Mouse (Mus musculus): ENCODE measurements around the gene Cfap74. TPM values are rescaled to one million over a fixed set of nuclear protein-coding genes. Genes with fewer than 3 reads are reported as not detected.
A peak's percentile ranks its signal among the peaks of the same experiment; 100 is the strongest.
"Not testable (repeated sequence)": the region's sequence is repeated elsewhere in the genome, so short reads cannot be mapped to it uniquely, and the experiment has no call there.

Cfap74 gene
- polyA plus RNA-seq, 1 experiment from 2014 or later: 2.1 TPM

GRCm38 (mm10) chr4:155470263-155470953, 61.4 kb downstream of the Cfap74 start:
- WGBS: 77% methylated on average over 16 of the region's 16 CpGs

GRCm38 (mm10) chr4:155470997-155471396, 62.0 kb downstream of the Cfap74 start:
- Histone ChIP-seq H3K27me3 (ENCODE audit: control insufficient read depth, insufficient read depth, low read length) (no peaks in the 10 kb centered on the region), H3K9me3 (replicated peaks; ENCODE audit: control insufficient read depth, low read length) (no peaks in the 10 kb centered on the region), H3K9ac (ENCODE audit: low read length) (no peak overlapping the region), H3K4me2 (ENCODE audit: low read depth, low read length) (no peak overlapping the region), H3K27ac (ENCODE audit: low read length) (no peak overlapping the region), H3K36me3 (ENCODE audit: control insufficient read depth, insufficient read depth, low read length) (no peaks in the 10 kb centered on the region), H3K4me3 (replicated peaks; ENCODE audit: low read length) (no peak overlapping the region), H3K4me1 (ENCODE audit: control insufficient read depth, insufficient read depth, low read length) (no peaks in the 10 kb centered on the region)
- ATAC-seq (ENCODE audit: insufficient read depth, low FRiP score): no peak
- WGBS: 84% methylated on average over 7 of the region's 7 CpGs

More at GRCm38 (mm10) chr4:155470263-155470953, 61.4 kb downstream of the Cfap74 start:
- Histone ChIP-seq H3K27me3 (ENCODE audit: control insufficient read depth, insufficient read depth, low read length) (no peaks in the 10 kb centered on the region), H3K36me3 (ENCODE audit: control insufficient read depth, insufficient read depth, low read length) (no peaks in the 10 kb centered on the region), H3K27ac (ENCODE audit: low read length) (no peak overlapping the region), H3K4me2 (ENCODE audit: low read depth, low read length) (no peak overlapping the region), H3K9me3 (replicated peaks; ENCODE audit: control insufficient read depth, low read length) (no peaks in the 10 kb centered on the region), H3K4me3 (replicated peaks; ENCODE audit: low read length) (no peak overlapping the region), H3K9ac (ENCODE audit: low read length) (no peak overlapping the region), H3K4me1 (ENCODE audit: control insufficient read depth, insufficient read depth, low read length) (no peaks in the 10 kb centered on the region)
- no peak for ATAC-seq (ENCODE audit: insufficient read depth, low FRiP score)

GRCm38 (mm10) chr4:155471406-155471805, 62.4 kb downstream of the Cfap74 start:
- no peak for ATAC-seq (ENCODE audit: insufficient read depth, low FRiP score)
- Histone ChIP-seq H3K4me3 (replicated peaks; ENCODE audit: low read length) (no peak overlapping the region), H3K9me3 (replicated peaks; ENCODE audit: control insufficient read depth, low read length) (no peaks in the 10 kb centered on the region), H3K27ac (ENCODE audit: low read length) (no peak overlapping the region), H3K36me3 (ENCODE audit: control insufficient read depth, insufficient read depth, low read length) (no peaks in the 10 kb centered on the region), H3K9ac (ENCODE audit: low read length) (no peak overlapping the region), H3K4me2 (ENCODE audit: low read depth, low read length) (no peak overlapping the region), H3K27me3 (ENCODE audit: control insufficient read depth, insufficient read depth, low read length) (no peaks in the 10 kb centered on the region), H3K4me1 (ENCODE audit: control insufficient read depth, insufficient read depth, low read length) (no peaks in the 10 kb centered on the region)
- 80% methylated on average over 7 of the region's 7 CpGs for WGBS

- H3K4me2 ChIP-seq (ENCODE audit: low read depth, low read length): no peak overlapping the region
Observed at GRCm38 (mm10) chr4:155472716-155473290, 63.8 kb downstream of the Cfap74 start.

GRCm38 (mm10) chr4:155473319-155473718, 64.3 kb downstream of the Cfap74 start:
- Histone ChIP-seq H3K9me3 (replicated peaks; ENCODE audit: control insufficient read depth, low read length) (no peaks in the 10 kb centered on the region), H3K4me2 (ENCODE audit: low read depth, low read length) (no peak overlapping the region), H3K4me3 (replicated peaks; ENCODE audit: low read length) (no peak overlapping the region), H3K4me1 (ENCODE audit: control insufficient read depth, insufficient read depth, low read length) (no peaks in the 10 kb centered on the region), H3K27me3 (ENCODE audit: control insufficient read depth, insufficient read depth, low read length) (no peaks in the 10 kb centered on the region), H3K27ac (ENCODE audit: low read length) (no peak overlapping the region), H3K9ac (ENCODE audit: low read length) (no peak overlapping the region), H3K36me3 (ENCODE audit: control insufficient read depth, insufficient read depth, low read length) (no peaks in the 10 kb centered on the region)
- peak; percentile 48; the same call in 1 of the 2 replicates for ATAC-seq (ENCODE audit: insufficient read depth, low FRiP score)
- WGBS: 41% methylated on average over 5 of the region's 5 CpGs

More at GRCm38 (mm10) chr4:155472716-155473290, 63.8 kb downstream of the Cfap74 start:
- no peak overlapping the region for H3K9ac ChIP-seq (ENCODE audit: low read length)
- H3K4me1 ChIP-seq (ENCODE audit: control insufficient read depth, insufficient read depth, low read length): no peaks in the 10 kb centered on the region
- no peaks in the 10 kb centered on the region for H3K9me3 ChIP-seq (replicated peaks; ENCODE audit: control insufficient read depth, low read length)
- no peak for ATAC-seq (ENCODE audit: insufficient read depth, low FRiP score)
- WGBS: 75% methylated on average over 3 of the region's 3 CpGs
- no peak overlapping the region for H3K4me3 ChIP-seq (replicated peaks; ENCODE audit: low read length)
- H3K27me3 ChIP-seq (ENCODE audit: control insufficient read depth, insufficient read depth, low read length): no peaks in the 10 kb centered on the region
- H3K27ac ChIP-seq (ENCODE audit: low read length): no peak overlapping the region
- H3K36me3 ChIP-seq (ENCODE audit: control insufficient read depth, insufficient read depth, low read length): no peaks in the 10 kb centered on the region

- H3K9me3 ChIP-seq (replicated peaks; ENCODE audit: control insufficient read depth, low read length): not testable (repeated sequence)
Observed at GRCm38 (mm10) chr4:155473796-155474195, 64.8 kb downstream of the Cfap74 start.

GRCm38 (mm10) chr4:155481381-155482124, 72.6 kb downstream of the Cfap74 start:
- peak overlapping the region; percentile 48 for H3K27ac ChIP-seq (ENCODE audit: low read length)

More at GRCm38 (mm10) chr4:155473796-155474195, 64.8 kb downstream of the Cfap74 start:
- H3K4me1 ChIP-seq (ENCODE audit: control insufficient read depth, insufficient read depth, low read length); H3K27me3 ChIP-seq (ENCODE audit: control insufficient read depth, insufficient read depth, low read length); H3K36me3 ChIP-seq (ENCODE audit: control insufficient read depth, insufficient read depth, low read length); ATAC-seq (ENCODE audit: insufficient read depth, low FRiP score); H3K4me2 ChIP-seq (ENCODE audit: low read depth, low read length); H3K4me3 ChIP-seq (replicated peaks; ENCODE audit: low read length); H3K9ac ChIP-seq (ENCODE audit: low read length); H3K27ac ChIP-seq (ENCODE audit: low read length): not testable (repeated sequence)
- 56% methylated on average over 2 of the region's 2 CpGs for WGBS

GRCm38 (mm10) chr4:155482125-155482480, 73.1 kb downstream of the Cfap74 start:
- Histone ChIP-seq H3K36me3 (ENCODE audit: control insufficient read depth, insufficient read depth, low read length) (no peaks in the 10 kb centered on the region), H3K9ac (ENCODE audit: low read length) (peak overlapping the region; percentile 59), H3K27me3 (ENCODE audit: control insufficient read depth, insufficient read depth, low read length) (no peaks in the 10 kb centered on the region), H3K4me1 (ENCODE audit: control insufficient read depth, insufficient read depth, low read length) (peaks cover 7% of the 10 kb centered on the region; the same call in 1 of the 2 replicates), H3K4me3 (replicated peaks; ENCODE audit: low read length) (no peak overlapping the region), H3K9me3 (replicated peaks; ENCODE audit: control insufficient read depth, low read length) (no peaks in the 10 kb centered on the region), H3K27ac (ENCODE audit: low read length) (peak overlapping the region; percentile 48; the same call in 1 of the 2 replicates), H3K4me2 (ENCODE audit: low read depth, low read length) (no peak overlapping the region)
- WGBS: 95% methylated on average over 6 of the region's 6 CpGs
- no peak for ATAC-seq (ENCODE audit: insufficient read depth, low FRiP score)

More at GRCm38 (mm10) chr4:155481381-155482124, 72.6 kb downstream of the Cfap74 start:
- H3K4me1 ChIP-seq (ENCODE audit: control insufficient read depth, insufficient read depth, low read length): peaks cover 7% of the 10 kb centered on the region; the same call in 1 of the 2 replicates
- ATAC-seq (ENCODE audit: insufficient read depth, low FRiP score): peak; percentile 77
- H3K36me3 ChIP-seq (ENCODE audit: control insufficient read depth, insufficient read depth, low read length): no peaks in the 10 kb centered on the region
- H3K27me3 ChIP-seq (ENCODE audit: control insufficient read depth, insufficient read depth, low read length): no peaks in the 10 kb centered on the region
- WGBS: 17% methylated on average over 28 of the region's 28 CpGs
- H3K9ac ChIP-seq (ENCODE audit: low read length): peak overlapping the region; percentile 59
- H3K4me3 ChIP-seq (replicated peaks; ENCODE audit: low read length): peak overlapping the region; percentile 28
- H3K4me2 ChIP-seq (ENCODE audit: low read depth, low read length): peak overlapping the region; percentile 55
- H3K9me3 ChIP-seq (replicated peaks; ENCODE audit: control insufficient read depth, low read length): no peaks in the 10 kb centered on the region
